Mouse (Mus musculus): ENCODE measurements around the gene Atp6v0e. TPM values are rescaled to one million over a fixed set of nuclear protein-coding genes. Genes with fewer than 3 reads are reported as not detected.

Gene Atp6v0e
- polyA plus RNA-seq (2012; ENCODE audit: insufficient read depth, low replicate concordance), result 15.6 and 16.1 TPM in 2 replicates

- 0 out of 2 replicates have a peak, but pooled peaks have one; percentile 56 for TF ChIP-seq FLI1 (IDR thresholded peaks at IDR 0.05; ENCODE audit: low read length)
- TF ChIP-seq GATA1 (IDR thresholded peaks at IDR 0.05; ENCODE audit: borderline replicate concordance, low read length), result no peak
- peaks cover 36% of the 10 kb centered on the region for H3K4me1 ChIP-seq
- H3K9me3 ChIP-seq, result peaks cover 4% of the 10 kb centered on the region
- H3K27me3 ChIP-seq (replicated peaks), result peaks cover 15% of the 10 kb centered on the region
- peak within 1 kb of the TSS; percentile 94 for H3K4me3 ChIP-seq (replicated peaks)
- H3K36me3 ChIP-seq (replicated peaks; ENCODE audit: low read length), result no peaks in the 10 kb centered on the region
Observed at GRCm38 (mm10) chr17:26662978-26663683, at the start of gene Atp6v0e. Gene Atp6v0e, plus strand, starts transcription at chr17:26663231.

GRCm38 (mm10) chr17:26614286-26614685, 48.7 kb upstream of the Atp6v0e start:
- peaks cover 89% of the 10 kb centered on the region for H3K36me3 ChIP-seq (replicated peaks; ENCODE audit: low read length)
- no peak for TF ChIP-seq GATA1 (IDR thresholded peaks at IDR 0.05; ENCODE audit: borderline replicate concordance, low read length)
- no peak for TF ChIP-seq FLI1 (IDR thresholded peaks at IDR 0.05; ENCODE audit: low read length)
- H3K4me3 ChIP-seq (replicated peaks), result no peak overlapping the region
- peaks cover 61% of the 10 kb centered on the region for H3K4me1 ChIP-seq
- H3K27me3 ChIP-seq (replicated peaks), result no peaks in the 10 kb centered on the region
- H3K9me3 ChIP-seq, result no peaks in the 10 kb centered on the region

GRCm38 (mm10) chr17:26614708-26615486, 48.1 kb upstream of the Atp6v0e start:
- TF ChIP-seq FLI1 (IDR thresholded peaks at IDR 0.05; ENCODE audit: low read length), result no peak
- TF ChIP-seq GATA1 (IDR thresholded peaks at IDR 0.05; ENCODE audit: borderline replicate concordance, low read length), result no peak
- Histone ChIP-seq H3K9me3 (no peaks in the 10 kb centered on the region), H3K4me1 (peaks cover 64% of the 10 kb centered on the region), H3K36me3 (replicated peaks; ENCODE audit: low read length) (peaks cover 89% of the 10 kb centered on the region), H3K27me3 (replicated peaks) (no peaks in the 10 kb centered on the region), H3K4me3 (replicated peaks) (no peak overlapping the region)

- Histone ChIP-seq H3K9me3 (no peaks in the 10 kb centered on the region), H3K36me3 (replicated peaks; ENCODE audit: low read length) (peaks cover 89% of the 10 kb centered on the region), H3K4me1 (peaks cover 62% of the 10 kb centered on the region)
Observed at GRCm38 (mm10) chr17:26616696-26617095, 46.3 kb upstream of the Atp6v0e start.

GRCm38 (mm10) chr17:26618498-26618897, 44.5 kb upstream of the Atp6v0e start:
- Histone ChIP-seq H3K36me3 (replicated peaks; ENCODE audit: low read length) (peaks cover 87% of the 10 kb centered on the region), H3K9me3 (no peaks in the 10 kb centered on the region), H3K27me3 (replicated peaks) (no peaks in the 10 kb centered on the region), H3K4me3 (replicated peaks) (no peak overlapping the region), H3K4me1 (peaks cover 57% of the 10 kb centered on the region)
- no peak for TF ChIP-seq FLI1 (IDR thresholded peaks at IDR 0.05; ENCODE audit: low read length)
- TF ChIP-seq GATA1 (IDR thresholded peaks at IDR 0.05; ENCODE audit: borderline replicate concordance, low read length), result no peak

More at GRCm38 (mm10) chr17:26616696-26617095, 46.3 kb upstream of the Atp6v0e start:
- H3K27me3 ChIP-seq (replicated peaks), result no peaks in the 10 kb centered on the region
- TF ChIP-seq GATA1 (IDR thresholded peaks at IDR 0.05; ENCODE audit: borderline replicate concordance, low read length) (no peak), FLI1 (IDR thresholded peaks at IDR 0.05; ENCODE audit: low read length) (no peak)
- H3K4me3 ChIP-seq (replicated peaks), result peak overlapping the region; percentile 31

- no peak for TF ChIP-seq GATA1 (IDR thresholded peaks at IDR 0.05; ENCODE audit: borderline replicate concordance, low read length)
- no peak for TF ChIP-seq FLI1 (IDR thresholded peaks at IDR 0.05; ENCODE audit: low read length)
- Histone ChIP-seq H3K4me1 (peaks cover 47% of the 10 kb centered on the region), H3K36me3 (replicated peaks; ENCODE audit: low read length) (peaks cover 87% of the 10 kb centered on the region), H3K27me3 (replicated peaks) (no peaks in the 10 kb centered on the region), H3K4me3 (replicated peaks) (no peak overlapping the region), H3K9me3 (no peaks in the 10 kb centered on the region)
Observed at GRCm38 (mm10) chr17:26619577-26619976, 43.5 kb upstream of the Atp6v0e start.

- H3K4me3 ChIP-seq (replicated peaks), result no peak overlapping the region
- no peaks in the 10 kb centered on the region for H3K9me3 ChIP-seq
- no peaks in the 10 kb centered on the region for H3K27me3 ChIP-seq (replicated peaks)
- H3K36me3 ChIP-seq (replicated peaks; ENCODE audit: low read length), result peaks cover 88% of the 10 kb centered on the region
- TF ChIP-seq GATA1 (IDR thresholded peaks at IDR 0.05; ENCODE audit: borderline replicate concordance, low read length) (no peak), FLI1 (IDR thresholded peaks at IDR 0.05; ENCODE audit: low read length) (no peak)
- peaks cover 42% of the 10 kb centered on the region for H3K4me1 ChIP-seq
Observed at GRCm38 (mm10) chr17:26620292-26620691, 42.7 kb upstream of the Atp6v0e start.

GRCm38 (mm10) chr17:26620786-26621766, 42.0 kb upstream of the Atp6v0e start:
- Histone ChIP-seq H3K4me3 (replicated peaks) (peak overlapping the region; percentile 8), H3K9me3 (no peaks in the 10 kb centered on the region), H3K27me3 (replicated peaks) (no peaks in the 10 kb centered on the region), H3K36me3 (replicated peaks; ENCODE audit: low read length) (peaks cover 89% of the 10 kb centered on the region), H3K4me1 (peaks cover 49% of the 10 kb centered on the region)
- TF ChIP-seq FLI1 (IDR thresholded peaks at IDR 0.05; ENCODE audit: low read length) (no peak), GATA1 (IDR thresholded peaks at IDR 0.05; ENCODE audit: borderline replicate concordance, low read length) (no peak)

- TF ChIP-seq GATA1 (IDR thresholded peaks at IDR 0.05; ENCODE audit: borderline replicate concordance, low read length) (no peak), FLI1 (IDR thresholded peaks at IDR 0.05; ENCODE audit: low read length) (no peak)
- H3K4me3 ChIP-seq (replicated peaks), result no peak overlapping the region
- H3K4me1 ChIP-seq, result peaks cover 46% of the 10 kb centered on the region
- peaks cover 88% of the 10 kb centered on the region for H3K36me3 ChIP-seq (replicated peaks; ENCODE audit: low read length)
- no peaks in the 10 kb centered on the region for H3K9me3 ChIP-seq
- no peaks in the 10 kb centered on the region for H3K27me3 ChIP-seq (replicated peaks)
Observed at GRCm38 (mm10) chr17:26621912-26622311, 41.1 kb upstream of the Atp6v0e start.
